Mouse (Mus musculus) lung, embryonic 16.5 days (tissue): ENCODE measurements around the gene P4hb. TPM values are rescaled to one million over a fixed set of nuclear protein-coding genes. Genes with fewer than 3 reads are reported as not detected.

Experiments
- ATAC-seq: fragments of 200-750 bp; cut with Nextera tagmentation; 2 replicates; pipeline ENCODE4 v1.8.0; 2017; ENCODE audit warnings: low read depth, mild to moderate bottlenecking, moderate library complexity
- H3K27ac ChIP-seq: fragments of 300-500 bp; sonication (generic); 2 replicates; pipeline ENCODE4 v1.5.1; 2014; ENCODE audit warnings: mild to moderate bottlenecking, control low read depth, low read length
- H3K27me3 ChIP-seq: fragments of 300-500 bp; sonication (generic); 2 replicates; pipeline ENCODE4 v1.6.1; 2014; ENCODE audit warnings: low read depth, low read length, mixed read lengths; ENCODE audit not compliant: control insufficient read depth, insufficient read depth
- H3K36me3 ChIP-seq: fragments of 300-500 bp; sonication (generic); 2 replicates; pipeline ENCODE4 v1.6.1; 2014; ENCODE audit warnings: low read length; ENCODE audit not compliant: control insufficient read depth, insufficient read depth
- H3K4me1 ChIP-seq: fragments of 300-500 bp; sonication (generic); replicated peaks from 2 replicates; pipeline ENCODE4 v1.6.1; 2014; ENCODE audit warnings: low read length, mixed read lengths; ENCODE audit not compliant: control insufficient read depth, insufficient read depth
- H3K4me2 ChIP-seq: fragments of 300-500 bp; sonication (generic); 2 replicates; pipeline ENCODE4 v1.6.1; 2014; ENCODE audit warnings: low read depth, low read length, control low read depth
- H3K4me3 ChIP-seq: fragments of 300-500 bp; sonication (generic); 2 replicates; pipeline ENCODE4 v1.5.1; 2014; ENCODE audit warnings: mild to moderate bottlenecking, low read length, control low read depth
- H3K9ac ChIP-seq: fragments of 300-500 bp; sonication (generic); 2 replicates; pipeline ENCODE4 v1.6.1; 2014; ENCODE audit warnings: low read length, control low read depth
- H3K9me3 ChIP-seq: fragments of 300-500 bp; sonication (generic); 2 replicates; pipeline ENCODE4 v1.6.1; 2016; ENCODE audit warnings: low read length; ENCODE audit not compliant: control insufficient read depth
- WGBS: fragments of 180-500 bp; shearing (Covaris S2); extraction: QIAGEN DNeasy Blood & Tissue Kit; methylation state at CpG from one replicate; pipeline ENCODE4 v1.1.7; 2014; 5-methylcytosine and 5-hydroxymethylcytosine counted together
- polyA plus RNA-seq: library from polyadenylated mRNA; unstranded; fragments of >200 nt; fragmentation: Nextera tagmentation; extraction: Ambion mirVana; gene quantifications from 2 replicates; pipeline ENCODE4 v1.2.1, GENCODE M21; 2015

P4hb gene
- polyA plus RNA-seq, 1 experiment from 2014 or later: 841 TPM

- Histone ChIP-seq H3K9ac (peak within 1 kb of the TSS; percentile 94), H3K9me3 (peaks cover 5% of the 10 kb centered on the region), H3K4me1 (peaks cover 20% of the 10 kb centered on the region), H3K36me3 (peaks cover 40% of the 10 kb centered on the region), H3K27ac (peak within 1 kb of the TSS; percentile 94), H3K4me2 (peak within 1 kb of the TSS; percentile 92), H3K4me3 (peak within 1 kb of the TSS; percentile 91), H3K27me3 (no peaks in the 10 kb centered on the region)
- ATAC-seq: peak; percentile 77
- 6% methylated on average over 63 of the region's 75 CpGs for WGBS
These were observed 8.6 kb upstream of the P4hb start, which contains the start of gene Arhgdia for GRCm38 (mm10) chr11:120581490-120582267. Arhgdia (minus strand) TSS chr11:120581624.

DNA sequence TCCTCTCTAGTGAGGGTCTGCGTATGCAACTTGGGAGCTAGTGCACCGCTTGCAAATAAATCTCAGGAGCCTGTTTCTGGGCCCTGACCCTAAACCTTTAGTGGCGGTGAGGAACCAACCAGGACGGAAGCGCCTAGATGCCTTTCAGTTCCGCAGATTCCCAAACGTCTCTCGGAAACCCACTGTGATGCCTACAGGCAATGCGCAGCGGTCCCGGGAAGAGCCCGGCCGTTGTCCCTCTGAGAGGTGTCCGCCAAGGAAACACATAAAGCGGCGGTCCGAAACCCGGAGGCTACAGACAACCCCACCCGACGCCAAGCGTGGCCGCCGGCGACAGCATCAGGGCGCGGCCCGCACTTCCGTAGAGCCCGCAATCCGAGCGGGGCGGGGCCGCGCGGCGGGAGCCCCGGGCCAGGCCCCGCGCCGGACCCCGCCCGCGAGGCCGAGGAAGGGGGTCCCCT, 7.8 kb upstream of the P4hb start:
- peak overlapping the region; percentile 91 for H3K4me3 ChIP-seq
- peak overlapping the region; percentile 74 for H3K4me2 ChIP-seq
- H3K36me3 ChIP-seq: peaks cover 36% of the 10 kb centered on the region
- under 1% methylated on average over 31 of the region's 44 CpGs for WGBS
- H3K9ac ChIP-seq: peak overlapping the region; percentile 94
- no peaks in the 10 kb centered on the region for H3K27me3 ChIP-seq
- H3K27ac ChIP-seq: peak overlapping the region; percentile 94
- H3K4me1 ChIP-seq: peaks cover 20% of the 10 kb centered on the region
- peaks cover 5% of the 10 kb centered on the region for H3K9me3 ChIP-seq
- peak; percentile 56 for ATAC-seq

GRCm38 (mm10) chr11:120580190-120580589, 7.1 kb upstream of the P4hb start:
- peak overlapping the region; percentile 74 for H3K4me2 ChIP-seq
- H3K27ac ChIP-seq: peak overlapping the region; percentile 94
- H3K4me1 ChIP-seq: peaks cover 20% of the 10 kb centered on the region
- H3K9me3 ChIP-seq: peaks cover 5% of the 10 kb centered on the region
- H3K27me3 ChIP-seq: no peaks in the 10 kb centered on the region
- ATAC-seq: no peak
- 39% methylated on average over 7 of the region's 7 CpGs for WGBS
- peaks cover 30% of the 10 kb centered on the region for H3K36me3 ChIP-seq
- H3K4me3 ChIP-seq: peak overlapping the region; percentile 91
- peak overlapping the region; percentile 94 for H3K9ac ChIP-seq

- H3K9me3 ChIP-seq: peaks cover 5% of the 10 kb centered on the region
- H3K4me1 ChIP-seq: peaks cover 22% of the 10 kb centered on the region
- no peaks in the 10 kb centered on the region for H3K27me3 ChIP-seq
- 0 out of 2 replicates have a peak, but pooled peaks have one; percentile 5 for ATAC-seq
- H3K4me2 ChIP-seq: peak overlapping the region; percentile 74
- peak overlapping the region; percentile 94 for H3K9ac ChIP-seq
- peak overlapping the region; percentile 94 for H3K27ac ChIP-seq
- 44% methylated on average over 15 of the region's 15 CpGs for WGBS
- H3K36me3 ChIP-seq: peaks cover 29% of the 10 kb centered on the region
- peak overlapping the region; percentile 91 for H3K4me3 ChIP-seq
These were observed 6.5 kb upstream of the P4hb start for GRCm38 (mm10) chr11:120579316-120580107.

- no peak overlapping the region for H3K4me2 ChIP-seq
- no peak overlapping the region for H3K27ac ChIP-seq
- no peak overlapping the region for H3K4me3 ChIP-seq
- H3K9me3 ChIP-seq: peaks cover 1% of the 10 kb centered on the region
- 75% methylated on average over 11 of the region's 11 CpGs for WGBS
- peaks cover 25% of the 10 kb centered on the region for H3K36me3 ChIP-seq
- peaks cover 26% of the 10 kb centered on the region for H3K4me1 ChIP-seq
- ATAC-seq: no peak
- H3K9ac ChIP-seq: no peak overlapping the region
- no peaks in the 10 kb centered on the region for H3K27me3 ChIP-seq
These were observed 5.7 kb upstream of the P4hb start for GRCm38 (mm10) chr11:120578694-120579243.

DNA sequence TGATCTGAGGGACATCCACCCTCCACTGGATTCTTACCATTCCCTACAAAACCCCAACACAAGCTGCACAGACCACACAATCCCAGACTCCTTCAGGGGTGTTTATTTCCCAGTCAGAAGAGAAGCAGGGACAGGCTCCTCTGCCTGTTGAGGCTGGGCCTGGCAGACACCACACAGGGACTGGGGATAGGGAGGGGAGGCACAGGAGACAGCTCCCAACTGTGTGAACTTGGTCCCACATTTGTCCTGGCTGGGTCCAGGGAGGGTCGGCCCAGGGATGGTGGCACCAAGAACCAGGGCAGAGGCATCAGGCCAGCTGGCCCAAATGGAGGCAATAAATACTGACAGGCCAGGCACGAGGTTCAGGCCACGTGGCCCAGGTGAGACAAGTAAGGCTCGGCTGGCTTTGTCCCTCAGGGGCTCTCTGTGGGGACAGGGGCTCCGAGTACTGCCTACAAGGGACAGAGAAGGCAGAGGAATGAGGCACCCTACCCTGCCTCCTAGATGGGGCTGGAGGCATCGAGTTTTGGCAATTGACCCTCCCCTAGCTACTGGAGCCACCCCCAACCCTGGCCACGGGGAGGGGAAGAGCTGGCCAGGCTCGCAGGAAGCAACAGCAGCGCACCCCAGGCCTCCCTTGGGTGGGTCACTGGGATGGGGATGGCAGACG, 5.1 kb upstream of the P4hb start:
- Histone ChIP-seq H3K27ac (no peak overlapping the region), H3K36me3 (peaks cover 24% of the 10 kb centered on the region), H3K27me3 (no peaks in the 10 kb centered on the region), H3K4me1 (peaks cover 26% of the 10 kb centered on the region), H3K9ac (no peak overlapping the region), H3K9me3 (no peaks in the 10 kb centered on the region), H3K4me3 (no peak overlapping the region), H3K4me2 (no peak overlapping the region)
- ATAC-seq: no peak
- 79% methylated on average over 10 of the region's 10 CpGs for WGBS

GRCm38 (mm10) chr11:120577211-120578023, 4.4 kb upstream of the P4hb start:
- H3K4me1 ChIP-seq: peaks cover 26% of the 10 kb centered on the region
- H3K36me3 ChIP-seq: peaks cover 24% of the 10 kb centered on the region
- no peak for ATAC-seq
- no peak overlapping the region for H3K9ac ChIP-seq
- no peaks in the 10 kb centered on the region for H3K9me3 ChIP-seq
- no peak overlapping the region for H3K27ac ChIP-seq
- H3K4me2 ChIP-seq: no peak overlapping the region
- H3K27me3 ChIP-seq: no peaks in the 10 kb centered on the region
- H3K4me3 ChIP-seq: no peak overlapping the region
- WGBS: 85% methylated on average over 7 of the region's 7 CpGs

DNA sequence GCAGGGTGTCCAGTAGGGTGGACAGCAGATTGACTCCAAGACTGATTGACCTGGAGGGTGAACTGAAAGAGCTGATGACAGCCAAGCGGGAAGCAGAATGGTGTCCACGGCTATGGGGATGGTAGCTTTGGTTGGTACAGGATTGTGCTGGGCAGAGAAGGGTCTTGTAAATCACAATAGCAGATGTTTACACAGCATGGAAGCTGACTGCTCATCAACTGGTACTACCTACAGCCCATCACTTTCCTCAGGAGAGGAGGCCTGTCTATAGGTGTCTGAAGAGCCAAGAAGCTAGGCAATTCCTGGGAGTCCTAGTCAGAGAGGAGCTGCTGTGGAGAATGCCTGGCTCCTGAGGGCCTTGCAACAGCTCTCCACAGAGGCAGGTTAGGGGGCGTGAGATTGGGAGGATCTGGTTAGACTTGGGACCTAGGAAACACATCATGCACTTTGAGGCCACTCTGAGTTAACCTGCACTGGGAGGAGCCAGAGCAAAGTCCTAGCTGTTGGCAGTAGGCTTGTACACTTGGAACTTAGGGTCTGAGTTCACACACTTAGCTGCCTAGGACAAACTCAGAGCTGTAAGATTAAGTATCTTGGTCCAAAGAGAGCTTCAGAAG, 3.4 kb upstream of the P4hb start:
- no peak overlapping the region for H3K4me2 ChIP-seq
- WGBS: 84% methylated on average over 3 of the region's 3 CpGs
- H3K36me3 ChIP-seq: peaks cover 24% of the 10 kb centered on the region
- ATAC-seq: no peak
- H3K9me3 ChIP-seq: no peaks in the 10 kb centered on the region
- H3K27me3 ChIP-seq: no peaks in the 10 kb centered on the region
- H3K4me1 ChIP-seq: peaks cover 23% of the 10 kb centered on the region
- H3K4me3 ChIP-seq: no peak overlapping the region
- H3K9ac ChIP-seq: no peak overlapping the region
- H3K27ac ChIP-seq: no peak overlapping the region
